Mouse (Mus musculus): ENCODE measurements at regions not wholly inside any gene's neighbourhood (a gene's known extent, or its start where the extent isn't known, plus 50 kb on each side); places are given as distances from the start of the nearest gene placed in this dataset.

GRCm38 (mm10) chr8:112332021-112332420, 237.8 kb upstream of the Cntnap4 start:
- Histone ChIP-seq H3K36me3 (ENCODE audit: insufficient read depth, low read length) (no peaks in the 10 kb centered on the region), H3K4me3 (replicated peaks; ENCODE audit: low read length) (no peak overlapping the region), H3K9me3 (ENCODE audit: low read length) (no peaks in the 10 kb centered on the region), H3K27me3 (ENCODE audit: insufficient read depth, low read length) (no peaks in the 10 kb centered on the region), H3K4me1 (replicated peaks; ENCODE audit: low read depth, low read length) (0 out of 2 replicates have a peak, but pooled peaks cover 3% of the 10 kb centered on the region)
- TF ChIP-seq NANOG (IDR thresholded peaks at IDR 0.05; ENCODE audit: borderline replicate concordance, low read length) (no peak), POU5F1 (IDR thresholded peaks at IDR 0.05; ENCODE audit: borderline replicate concordance, low read length) (no peak), CTCF (conservative IDR thresholded peaks at IDR 0.05; ENCODE audit: low read length) (0 out of 2 replicates have a peak, but pooled peaks have one; percentile 6)

DNA sequence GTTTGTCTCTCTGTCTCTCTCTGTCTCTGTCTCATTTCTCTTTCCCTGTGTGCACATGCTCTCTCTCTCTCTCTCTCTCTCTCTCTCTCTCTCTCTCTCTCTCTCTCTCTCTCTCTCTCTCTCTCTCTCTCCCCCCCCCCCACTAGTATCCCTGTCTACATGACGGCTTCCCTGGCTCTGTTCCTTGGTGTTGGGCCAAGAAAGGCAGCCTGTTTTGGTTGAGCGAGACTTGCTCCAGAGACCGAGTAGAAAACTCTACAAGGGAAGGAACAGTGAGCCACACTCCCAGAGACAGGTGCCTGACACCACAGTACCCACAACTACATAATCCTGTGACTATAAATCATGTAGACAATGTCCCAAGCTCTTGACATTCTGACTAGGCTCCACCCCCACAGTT, 260.0 kb upstream of the Cntnap4 start:
- H3K36me3 ChIP-seq (ENCODE audit: insufficient read depth, low read length), result no peaks in the 10 kb centered on the region
- no peaks in the 10 kb centered on the region for H3K4me1 ChIP-seq (replicated peaks; ENCODE audit: low read depth, low read length)
- H3K27me3 ChIP-seq (ENCODE audit: insufficient read depth, low read length), result no peaks in the 10 kb centered on the region
- no peaks in the 10 kb centered on the region for H3K9me3 ChIP-seq (ENCODE audit: low read length)
- no peak for TF ChIP-seq POU5F1 (IDR thresholded peaks at IDR 0.05; ENCODE audit: borderline replicate concordance, low read length)
- no peak for TF ChIP-seq NANOG (IDR thresholded peaks at IDR 0.05; ENCODE audit: borderline replicate concordance, low read length)
- no peak for TF ChIP-seq CTCF (conservative IDR thresholded peaks at IDR 0.05; ENCODE audit: low read length)
- no peak overlapping the region for H3K4me3 ChIP-seq (replicated peaks; ENCODE audit: low read length)

DNA sequence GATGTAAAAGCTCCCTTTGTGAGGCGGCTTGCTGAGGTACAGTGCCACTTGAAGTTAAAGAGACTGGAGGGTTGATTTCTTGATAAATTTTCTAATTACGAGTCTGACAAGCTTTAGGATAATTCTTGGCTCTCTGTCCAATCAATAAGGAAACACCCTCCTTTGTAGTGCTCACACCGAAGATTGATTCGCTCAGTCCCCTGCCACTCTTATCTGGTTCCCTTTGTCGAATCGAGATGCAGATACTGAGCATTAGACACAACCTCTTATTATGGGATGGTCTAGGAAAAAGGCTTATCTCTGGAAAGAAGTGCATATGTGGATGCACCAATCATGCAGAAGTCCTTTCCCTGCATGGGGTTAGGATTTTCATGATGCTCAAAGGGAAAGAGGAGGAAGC, 261.5 kb upstream of the Cntnap4 start:
- Histone ChIP-seq H3K36me3 (ENCODE audit: insufficient read depth, low read length) (no peaks in the 10 kb centered on the region), H3K4me1 (replicated peaks; ENCODE audit: low read depth, low read length) (no peaks in the 10 kb centered on the region), H3K4me3 (replicated peaks; ENCODE audit: low read length) (no peak overlapping the region), H3K27me3 (ENCODE audit: insufficient read depth, low read length) (no peaks in the 10 kb centered on the region), H3K9me3 (ENCODE audit: low read length) (no peaks in the 10 kb centered on the region)
- no peak for TF ChIP-seq CTCF (conservative IDR thresholded peaks at IDR 0.05; ENCODE audit: low read length)
- TF ChIP-seq NANOG (IDR thresholded peaks at IDR 0.05; ENCODE audit: borderline replicate concordance, low read length), result no peak
- TF ChIP-seq POU5F1 (IDR thresholded peaks at IDR 0.05; ENCODE audit: borderline replicate concordance, low read length), result no peak

- TF ChIP-seq CTCF (conservative IDR thresholded peaks at IDR 0.05; ENCODE audit: low read length), result no peak
- TF ChIP-seq NANOG (IDR thresholded peaks at IDR 0.05; ENCODE audit: borderline replicate concordance, low read length), result no peak
- TF ChIP-seq POU5F1 (IDR thresholded peaks at IDR 0.05; ENCODE audit: borderline replicate concordance, low read length), result no peak
- Histone ChIP-seq H3K36me3 (ENCODE audit: insufficient read depth, low read length) (no peaks in the 10 kb centered on the region), H3K27me3 (ENCODE audit: insufficient read depth, low read length) (no peaks in the 10 kb centered on the region), H3K4me1 (replicated peaks; ENCODE audit: low read depth, low read length) (no peaks in the 10 kb centered on the region), H3K4me3 (replicated peaks; ENCODE audit: low read length) (no peak overlapping the region), H3K9me3 (ENCODE audit: low read length) (no peaks in the 10 kb centered on the region; the same call in 1 of the 2 replicates)
Observed at GRCm38 (mm10) chr8:112297021-112297420, 272.8 kb upstream of the Cntnap4 start.

DNA sequence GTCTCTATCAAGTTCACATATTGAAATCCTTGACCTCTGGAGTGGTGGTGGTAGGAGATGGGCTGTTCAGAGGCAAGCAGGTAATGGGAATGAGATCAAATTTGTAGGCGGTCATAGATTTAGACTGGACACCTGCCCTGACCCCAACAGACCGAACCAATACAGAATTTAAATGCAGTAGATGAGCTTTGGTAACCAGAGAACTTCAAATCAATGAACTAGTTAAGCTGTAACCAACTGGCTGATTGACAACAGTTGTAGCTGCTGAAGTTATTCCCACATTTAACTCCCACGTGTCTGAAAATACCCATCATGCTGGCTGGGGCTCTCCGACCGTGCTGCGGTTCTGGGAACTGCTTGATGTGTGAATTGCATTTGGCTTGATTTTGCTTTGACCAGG, 268.5 kb upstream of the Gm6793 start:
- TF ChIP-seq CTCF (conservative IDR thresholded peaks at IDR 0.05; ENCODE audit: low read length) (no peak), NANOG (IDR thresholded peaks at IDR 0.05; ENCODE audit: borderline replicate concordance, low read length) (no peak), POU5F1 (IDR thresholded peaks at IDR 0.05; ENCODE audit: borderline replicate concordance, low read length) (no peak)
- no peaks in the 10 kb centered on the region; the same call in 1 of the 2 replicates for H3K27me3 ChIP-seq (ENCODE audit: insufficient read depth, low read length)

GRCm38 (mm10) chr8:112269598-112269997, 254.8 kb upstream of the Gm6793 start:
- no peaks in the 10 kb centered on the region for H3K36me3 ChIP-seq (ENCODE audit: insufficient read depth, low read length)
- H3K4me1 ChIP-seq (replicated peaks; ENCODE audit: low read depth, low read length), result peaks cover 14% of the 10 kb centered on the region
- no peak overlapping the region for H3K4me3 ChIP-seq (replicated peaks; ENCODE audit: low read length)
- no peaks in the 10 kb centered on the region; the same call in none of the 2 replicates for H3K9me3 ChIP-seq (ENCODE audit: low read length)
- no peak for TF ChIP-seq NANOG (IDR thresholded peaks at IDR 0.05; ENCODE audit: borderline replicate concordance, low read length)
- peaks cover 25% of the 10 kb centered on the region for H3K27me3 ChIP-seq (ENCODE audit: insufficient read depth, low read length)

More for the DNA sequence above, 268.5 kb upstream of the Gm6793 start:
- H3K36me3 ChIP-seq (ENCODE audit: insufficient read depth, low read length), result no peaks in the 10 kb centered on the region
- H3K4me3 ChIP-seq (replicated peaks; ENCODE audit: low read length), result no peak overlapping the region
- no peaks in the 10 kb centered on the region for H3K9me3 ChIP-seq (ENCODE audit: low read length)
- H3K4me1 ChIP-seq (replicated peaks; ENCODE audit: low read depth, low read length), result no peaks in the 10 kb centered on the region

- Histone ChIP-seq H3K36me3 (ENCODE audit: insufficient read depth, low read length) (no peaks in the 10 kb centered on the region), H3K4me1 (replicated peaks; ENCODE audit: low read depth, low read length) (peaks cover 14% of the 10 kb centered on the region), H3K4me3 (replicated peaks; ENCODE audit: low read length) (no peak overlapping the region), H3K27me3 (ENCODE audit: insufficient read depth, low read length) (peaks cover 29% of the 10 kb centered on the region), H3K9me3 (ENCODE audit: low read length) (no peaks in the 10 kb centered on the region; the same call in none of the 2 replicates)
- TF ChIP-seq POU5F1 (IDR thresholded peaks at IDR 0.05; ENCODE audit: borderline replicate concordance, low read length) (no peak), NANOG (IDR thresholded peaks at IDR 0.05; ENCODE audit: borderline replicate concordance, low read length) (no peak), CTCF (conservative IDR thresholded peaks at IDR 0.05; ENCODE audit: low read length) (no peak)
Observed at GRCm38 (mm10) chr8:112269214-112269566, 254.4 kb upstream of the Gm6793 start.

GRCm38 (mm10) chr8:112268544-112269213, 253.8 kb upstream of the Gm6793 start:
- no peaks in the 10 kb centered on the region for H3K36me3 ChIP-seq (ENCODE audit: insufficient read depth, low read length)
- no peak overlapping the region for H3K4me3 ChIP-seq (replicated peaks; ENCODE audit: low read length)
- H3K9me3 ChIP-seq (ENCODE audit: low read length), result no peaks in the 10 kb centered on the region; the same call in none of the 2 replicates
- peaks cover 14% of the 10 kb centered on the region for H3K4me1 ChIP-seq (replicated peaks; ENCODE audit: low read depth, low read length)
- TF ChIP-seq CTCF (conservative IDR thresholded peaks at IDR 0.05; ENCODE audit: low read length) (no peak), NANOG (IDR thresholded peaks at IDR 0.05; ENCODE audit: borderline replicate concordance, low read length) (no peak), POU5F1 (IDR thresholded peaks at IDR 0.05; ENCODE audit: borderline replicate concordance, low read length) (no peak)
- H3K27me3 ChIP-seq (ENCODE audit: insufficient read depth, low read length), result peaks cover 31% of the 10 kb centered on the region

Data from E14TG2a.4 (cell line).